Mouse (Mus musculus): ENCODE results near the gene Mrpl43. TPM values are rescaled to one million over a fixed set of nuclear protein-coding genes. Genes with fewer than 3 reads are reported as not detected.

Gene Mrpl43
- polyA plus RNA-seq, 1 experiment from 2014 or later = 28.8 TPM

DNA sequence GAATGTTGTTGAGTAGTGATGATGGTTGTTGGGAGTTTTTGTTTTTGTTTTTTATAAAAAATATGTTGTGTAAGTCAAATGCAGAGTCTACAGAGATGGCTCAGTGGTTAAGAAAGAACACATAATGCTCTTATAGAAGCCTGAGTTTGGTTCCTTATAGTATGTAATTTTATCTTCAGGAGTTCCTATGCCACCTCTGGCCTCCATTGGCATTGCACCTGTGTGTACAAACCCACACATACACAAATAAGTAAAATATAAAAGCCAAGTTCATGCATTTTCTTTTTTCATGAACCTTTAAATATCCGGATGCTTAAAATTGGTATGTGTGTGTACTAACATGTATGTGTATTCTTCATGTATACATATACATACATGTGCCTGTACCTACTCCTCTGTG lies 40.3 kb downstream of the Mrpl43 start:
- H3K4me1 ChIP-seq (replicated peaks) = no peaks in the 10 kb centered on the region
- no peaks in the 10 kb centered on the region for H3K9me3 ChIP-seq (replicated peaks)
- H3K36me3 ChIP-seq (replicated peaks) = peaks cover 83% of the 10 kb centered on the region
- ATAC-seq (ENCODE audit: insufficient read depth) = no peak
- H3K4me3 ChIP-seq (replicated peaks) = no peak overlapping the region
- WGBS (ENCODE audit: insufficient replicate concordance) = 81% methylated on average over 1 of the region's 1 CpGs
- H3K27me3 ChIP-seq = no peaks in the 10 kb centered on the region
- H3K9ac ChIP-seq = no peak overlapping the region
- H3K4me2 ChIP-seq = no peak overlapping the region
- no peak overlapping the region for H3K27ac ChIP-seq (replicated peaks)

- H3K9ac ChIP-seq = no peak overlapping the region
- no peaks in the 10 kb centered on the region for H3K4me1 ChIP-seq (replicated peaks)
- peaks cover 83% of the 10 kb centered on the region for H3K36me3 ChIP-seq (replicated peaks)
- H3K4me3 ChIP-seq (replicated peaks) = no peak overlapping the region
- H3K9me3 ChIP-seq (replicated peaks) = no peaks in the 10 kb centered on the region
- no peak overlapping the region for H3K27ac ChIP-seq (replicated peaks)
- H3K27me3 ChIP-seq = no peaks in the 10 kb centered on the region
- 88% methylated on average over 2 of the region's 2 CpGs for WGBS (ENCODE audit: insufficient replicate concordance)
- ATAC-seq (ENCODE audit: insufficient read depth) = no peak
- no peak overlapping the region for H3K4me2 ChIP-seq
Measured at GRCm38 (mm10) chr19:44959633-44960032, 46.6 kb downstream of the Mrpl43 start.

Other genes starting within 250 kb of the Mrpl43 start
- gene Slf2, start 75.3 kb downstream of the Mrpl43 start, polyA plus RNA-seq (2015; fragmentation: Nextera tagmentation; extraction: Ambion mirVana) = 10.9 and 11.2 TPM in 2 replicates
- 4.4 and 5.6 TPM in 2 replicates for gene Sema4g, start 17.3 kb downstream of the Mrpl43 start, polyA plus RNA-seq (2015; fragmentation: Nextera tagmentation; extraction: Ambion mirVana)
- 10.4 and 13.4 TPM in 2 replicates for gene Twnk, start 779 bp downstream of the Mrpl43 start, polyA plus RNA-seq (2015; fragmentation: Nextera tagmentation; extraction: Ambion mirVana)
- 6.8 and 7.7 TPM in 2 replicates for gene Lzts2, start 8.0 kb upstream of the Mrpl43 start, polyA plus RNA-seq (2015; fragmentation: Nextera tagmentation; extraction: Ambion mirVana)
- gene Pdzd7, start 39.3 kb upstream of the Mrpl43 start, polyA plus RNA-seq (2015; fragmentation: Nextera tagmentation; extraction: Ambion mirVana) = not detected in 2 replicates
- 2.9 and 3.1 TPM in 2 replicates for gene Sfxn3, start 41.1 kb upstream of the Mrpl43 start, polyA plus RNA-seq (2015; fragmentation: Nextera tagmentation; extraction: Ambion mirVana)
- gene Kazald1, start 68.8 kb upstream of the Mrpl43 start, polyA plus RNA-seq (2015; fragmentation: Nextera tagmentation; extraction: Ambion mirVana) = 0.24 and 0.32 TPM in 2 replicates
- gene Tlx1, start 144.2 kb upstream of the Mrpl43 start, polyA plus RNA-seq (2015; fragmentation: Nextera tagmentation; extraction: Ambion mirVana) = not detected in 2 replicates
- not detected in 2 replicates for gene Lbx1, start 229.4 kb upstream of the Mrpl43 start, polyA plus RNA-seq (2015; fragmentation: Nextera tagmentation; extraction: Ambion mirVana)

Data from liver, embryonic 15.5 days (tissue).